Mouse (Mus musculus): ENCODE measurements around the gene Hpn. TPM values are rescaled to one million over a fixed set of nuclear protein-coding genes. Genes with fewer than 3 reads are reported as not detected.

The Hpn gene
- polyA plus RNA-seq, 1 experiment from 2014 or later, result 0.67 TPM

- Histone ChIP-seq H3K4me3 (ENCODE audit: low read depth, low read length) (no peak overlapping the region), H3K36me3 (ENCODE audit: control insufficient read depth, insufficient read depth, low read length) (no peaks in the 10 kb centered on the region), H3K27ac (ENCODE audit: low read depth, low read length) (no peak overlapping the region), H3K4me1 (ENCODE audit: control insufficient read depth, insufficient read depth, low read length) (no peaks in the 10 kb centered on the region), H3K9me3 (ENCODE audit: control insufficient read depth, low read length) (no peaks in the 10 kb centered on the region), H3K9ac (replicated peaks; ENCODE audit: low read depth, low read length) (no peak overlapping the region), H3K4me2 (ENCODE audit: low read depth, low read length) (no peak overlapping the region), H3K27me3 (ENCODE audit: control insufficient read depth, insufficient read depth, low read length) (no peaks in the 10 kb centered on the region)
- 89% methylated on average over 5 of the region's 5 CpGs for WGBS
- ATAC-seq (ENCODE audit: low read depth), result no peak
Measured at GRCm38 (mm10) chr7:31109796-31110195, 5.3 kb downstream of the Hpn start.

- no peak overlapping the region for H3K27ac ChIP-seq (ENCODE audit: low read depth, low read length)
- no peaks in the 10 kb centered on the region for H3K9me3 ChIP-seq (ENCODE audit: control insufficient read depth, low read length)
- no peaks in the 10 kb centered on the region for H3K4me1 ChIP-seq (ENCODE audit: control insufficient read depth, insufficient read depth, low read length)
- no peak overlapping the region for H3K4me3 ChIP-seq (ENCODE audit: low read depth, low read length)
- H3K9ac ChIP-seq (replicated peaks; ENCODE audit: low read depth, low read length), result no peak overlapping the region
- ATAC-seq (ENCODE audit: low read depth), result no peak
- WGBS, result 51% methylated on average over 7 of the region's 7 CpGs
- H3K4me2 ChIP-seq (ENCODE audit: low read depth, low read length), result no peak overlapping the region
- no peaks in the 10 kb centered on the region for H3K36me3 ChIP-seq (ENCODE audit: control insufficient read depth, insufficient read depth, low read length)
- no peaks in the 10 kb centered on the region for H3K27me3 ChIP-seq (ENCODE audit: control insufficient read depth, insufficient read depth, low read length)
Measured at GRCm38 (mm10) chr7:31109091-31109490, 6.0 kb downstream of the Hpn start.

DNA sequence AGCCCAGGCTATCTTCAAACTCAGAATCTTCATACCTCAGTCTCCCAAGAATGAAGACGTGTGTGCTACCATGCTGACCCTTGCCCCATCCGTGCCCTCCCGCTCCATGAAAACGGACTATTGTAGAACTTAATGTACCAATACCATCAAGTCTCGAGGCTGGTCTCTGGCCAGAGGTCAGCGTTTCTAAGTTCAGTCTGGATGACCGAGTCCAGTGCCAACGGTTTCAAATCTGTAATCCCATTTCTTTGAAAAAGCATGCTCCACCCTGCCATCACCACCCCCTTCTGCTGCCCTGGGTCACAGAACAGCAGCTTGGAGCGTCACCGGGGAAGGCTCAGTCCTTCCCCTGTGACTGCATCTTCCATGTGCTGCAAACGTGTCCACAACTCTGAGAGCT lies 7.3 kb downstream of the Hpn start:
- H3K9ac ChIP-seq (replicated peaks; ENCODE audit: low read depth, low read length), result no peak overlapping the region
- ATAC-seq (ENCODE audit: low read depth), result no peak
- H3K4me1 ChIP-seq (ENCODE audit: control insufficient read depth, insufficient read depth, low read length), result no peaks in the 10 kb centered on the region
- no peak overlapping the region for H3K4me2 ChIP-seq (ENCODE audit: low read depth, low read length)
- no peaks in the 10 kb centered on the region for H3K36me3 ChIP-seq (ENCODE audit: control insufficient read depth, insufficient read depth, low read length)
- no peak overlapping the region for H3K27ac ChIP-seq (ENCODE audit: low read depth, low read length)
- no peaks in the 10 kb centered on the region for H3K9me3 ChIP-seq (ENCODE audit: control insufficient read depth, low read length)
- WGBS, result 92% methylated on average over 11 of the region's 11 CpGs
- no peak overlapping the region for H3K4me3 ChIP-seq (ENCODE audit: low read depth, low read length)
- H3K27me3 ChIP-seq (ENCODE audit: control insufficient read depth, insufficient read depth, low read length), result no peaks in the 10 kb centered on the region

DNA sequence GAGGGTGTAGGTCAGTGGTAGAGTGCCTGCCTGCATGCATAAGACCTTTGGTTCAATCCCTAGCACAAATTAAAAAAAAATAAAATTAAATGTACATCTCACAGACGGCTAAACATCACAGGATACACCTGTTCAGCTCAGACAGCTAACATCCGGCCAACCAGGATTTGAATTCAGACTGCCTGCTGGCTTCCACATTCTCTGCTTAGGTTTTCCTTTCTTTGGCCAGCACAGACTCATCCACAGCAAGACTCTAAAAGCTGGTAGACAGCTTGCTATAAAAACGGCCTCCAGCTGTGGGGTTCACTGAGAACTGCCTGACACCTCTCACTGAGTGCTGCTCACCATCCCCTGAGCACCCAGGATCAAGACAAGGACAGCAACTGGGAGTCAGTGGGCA lies 8.9 kb downstream of the Hpn start:
- WGBS, result 43% methylated on average over 3 of the region's 3 CpGs
- no peaks in the 10 kb centered on the region for H3K36me3 ChIP-seq (ENCODE audit: control insufficient read depth, insufficient read depth, low read length)
- H3K4me3 ChIP-seq (ENCODE audit: low read depth, low read length), result no peak overlapping the region
- no peak overlapping the region for H3K27ac ChIP-seq (ENCODE audit: low read depth, low read length)
- ATAC-seq (ENCODE audit: low read depth), result no peak
- H3K27me3 ChIP-seq (ENCODE audit: control insufficient read depth, insufficient read depth, low read length), result no peaks in the 10 kb centered on the region
- no peak overlapping the region for H3K9ac ChIP-seq (replicated peaks; ENCODE audit: low read depth, low read length)
- H3K4me2 ChIP-seq (ENCODE audit: low read depth, low read length), result no peak overlapping the region
- H3K4me1 ChIP-seq (ENCODE audit: control insufficient read depth, insufficient read depth, low read length), result no peaks in the 10 kb centered on the region
- no peaks in the 10 kb centered on the region for H3K9me3 ChIP-seq (ENCODE audit: control insufficient read depth, low read length)

DNA sequence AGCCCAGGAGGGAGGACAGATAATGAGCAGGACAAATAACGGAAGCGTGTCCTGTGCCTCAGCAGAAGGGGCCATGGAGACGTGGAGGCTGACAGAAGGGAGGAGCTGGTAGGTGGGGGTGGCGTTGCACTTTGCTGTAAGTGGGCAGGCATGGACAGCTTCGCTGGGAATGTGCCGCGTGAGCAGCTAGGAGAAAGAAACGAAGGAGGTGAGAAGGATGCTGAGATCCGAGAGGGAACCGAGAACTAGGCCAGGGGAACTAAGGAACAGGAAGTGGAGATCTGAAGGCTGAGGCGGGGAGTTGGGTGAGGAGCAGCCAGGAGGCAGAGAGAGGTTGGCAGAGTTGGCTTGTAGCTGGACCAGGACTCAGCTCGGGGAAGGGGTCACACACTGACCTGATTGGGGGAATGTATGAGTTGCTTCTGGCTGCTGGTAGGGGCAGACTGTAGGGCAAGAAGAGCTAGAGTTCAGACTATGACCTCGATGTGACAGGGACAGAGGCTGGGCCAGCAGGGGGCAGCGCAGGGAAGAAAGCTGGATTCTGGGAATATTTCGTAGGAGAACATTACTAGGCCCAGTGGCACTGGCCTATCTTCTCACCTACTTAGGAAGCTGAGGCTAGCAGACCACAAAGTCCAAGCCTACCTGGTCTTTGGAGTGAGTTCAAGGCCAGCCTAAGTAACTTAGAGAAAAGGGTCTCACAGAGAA lies 9.9 kb downstream of the Hpn start:
- Histone ChIP-seq H3K27ac (ENCODE audit: low read depth, low read length) (no peak overlapping the region), H3K9me3 (ENCODE audit: control insufficient read depth, low read length) (no peaks in the 10 kb centered on the region), H3K4me3 (ENCODE audit: low read depth, low read length) (no peak overlapping the region), H3K36me3 (ENCODE audit: control insufficient read depth, insufficient read depth, low read length) (no peaks in the 10 kb centered on the region), H3K4me2 (ENCODE audit: low read depth, low read length) (no peak overlapping the region), H3K9ac (replicated peaks; ENCODE audit: low read depth, low read length) (no peak overlapping the region), H3K27me3 (ENCODE audit: control insufficient read depth, insufficient read depth, low read length) (no peaks in the 10 kb centered on the region), H3K4me1 (ENCODE audit: control insufficient read depth, insufficient read depth, low read length) (no peaks in the 10 kb centered on the region)
- WGBS, result 71% methylated on average over 15 of the region's 15 CpGs
- ATAC-seq (ENCODE audit: low read depth), result no peak

GRCm38 (mm10) chr7:31100786-31101185 lies 14.3 kb downstream of the Hpn start:
- Histone ChIP-seq H3K27me3 (ENCODE audit: control insufficient read depth, insufficient read depth, low read length) (no peaks in the 10 kb centered on the region), H3K9ac (replicated peaks; ENCODE audit: low read depth, low read length) (no peak overlapping the region), H3K4me2 (ENCODE audit: low read depth, low read length) (no peak overlapping the region), H3K4me3 (ENCODE audit: low read depth, low read length) (no peak overlapping the region), H3K27ac (ENCODE audit: low read depth, low read length) (no peak overlapping the region), H3K36me3 (ENCODE audit: control insufficient read depth, insufficient read depth, low read length) (no peaks in the 10 kb centered on the region), H3K9me3 (ENCODE audit: control insufficient read depth, low read length) (no peaks in the 10 kb centered on the region), H3K4me1 (ENCODE audit: control insufficient read depth, insufficient read depth, low read length) (no peaks in the 10 kb centered on the region)
- ATAC-seq (ENCODE audit: low read depth), result no peak
- 80% methylated on average over 14 of the region's 14 CpGs for WGBS

DNA sequence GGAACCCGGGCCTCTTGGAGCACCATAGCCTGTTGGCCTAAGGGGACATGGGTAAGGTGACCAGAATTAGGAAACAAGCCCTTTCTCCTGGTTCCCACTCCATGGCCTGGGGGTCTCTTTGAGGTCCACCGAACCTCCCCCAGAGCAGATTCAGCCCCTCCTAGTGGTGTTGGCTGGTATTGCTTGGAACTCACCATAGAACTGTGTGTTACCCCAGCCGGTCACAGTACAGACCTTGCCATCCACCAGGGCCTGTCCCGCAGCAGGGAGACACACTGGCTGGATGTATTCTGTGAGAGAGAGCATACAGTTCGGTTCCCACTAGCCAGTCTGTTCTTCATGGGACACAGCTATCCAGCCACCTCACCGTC lies 15.5 kb downstream of the Hpn start:
- WGBS, result 90% methylated on average over 6 of the region's 6 CpGs
- H3K9ac ChIP-seq (replicated peaks; ENCODE audit: low read depth, low read length), result no peak overlapping the region
- no peaks in the 10 kb centered on the region for H3K4me1 ChIP-seq (ENCODE audit: control insufficient read depth, insufficient read depth, low read length)
- H3K4me2 ChIP-seq (ENCODE audit: low read depth, low read length), result no peak overlapping the region
- no peak overlapping the region for H3K4me3 ChIP-seq (ENCODE audit: low read depth, low read length)
- no peaks in the 10 kb centered on the region for H3K36me3 ChIP-seq (ENCODE audit: control insufficient read depth, insufficient read depth, low read length)
- ATAC-seq (ENCODE audit: low read depth), result no peak
- no peaks in the 10 kb centered on the region for H3K27me3 ChIP-seq (ENCODE audit: control insufficient read depth, insufficient read depth, low read length)
- no peak overlapping the region for H3K27ac ChIP-seq (ENCODE audit: low read depth, low read length)
- H3K9me3 ChIP-seq (ENCODE audit: control insufficient read depth, low read length), result no peaks in the 10 kb centered on the region

- H3K9ac ChIP-seq (replicated peaks; ENCODE audit: low read depth, low read length), result no peak overlapping the region
- H3K9me3 ChIP-seq (ENCODE audit: control insufficient read depth, low read length), result no peaks in the 10 kb centered on the region
- H3K27ac ChIP-seq (ENCODE audit: low read depth, low read length), result no peak overlapping the region
- H3K4me1 ChIP-seq (ENCODE audit: control insufficient read depth, insufficient read depth, low read length), result no peaks in the 10 kb centered on the region
- no peaks in the 10 kb centered on the region for H3K27me3 ChIP-seq (ENCODE audit: control insufficient read depth, insufficient read depth, low read length)
- no peak overlapping the region for H3K4me3 ChIP-seq (ENCODE audit: low read depth, low read length)
- ATAC-seq (ENCODE audit: low read depth), result no peak
- WGBS, result 78% methylated on average over 22 of the region's 22 CpGs
- H3K36me3 ChIP-seq (ENCODE audit: control insufficient read depth, insufficient read depth, low read length), result no peaks in the 10 kb centered on the region
- H3K4me2 ChIP-seq (ENCODE audit: low read depth, low read length), result no peak overlapping the region
Measured at GRCm38 (mm10) chr7:31098697-31099611, 16.1 kb downstream of the Hpn start.

GRCm38 (mm10) chr7:31097583-31098248 lies 17.4 kb downstream of the Hpn start:
- ATAC-seq (ENCODE audit: low read depth), result peak; percentile 94
- H3K36me3 ChIP-seq (ENCODE audit: control insufficient read depth, insufficient read depth, low read length), result no peaks in the 10 kb centered on the region
- H3K4me2 ChIP-seq (ENCODE audit: low read depth, low read length), result peak overlapping the region; percentile 14; the same call in 1 of the 2 replicates
- no peaks in the 10 kb centered on the region for H3K4me1 ChIP-seq (ENCODE audit: control insufficient read depth, insufficient read depth, low read length)
- H3K9me3 ChIP-seq (ENCODE audit: control insufficient read depth, low read length), result no peaks in the 10 kb centered on the region
- WGBS, result 39% methylated on average over 20 of the region's 20 CpGs
- H3K27ac ChIP-seq (ENCODE audit: low read depth, low read length), result no peak overlapping the region
- no peak overlapping the region for H3K4me3 ChIP-seq (ENCODE audit: low read depth, low read length)
- no peaks in the 10 kb centered on the region for H3K27me3 ChIP-seq (ENCODE audit: control insufficient read depth, insufficient read depth, low read length)
- H3K9ac ChIP-seq (replicated peaks; ENCODE audit: low read depth, low read length), result no peak overlapping the region

Data from neural tube, embryonic 14.5 days (tissue).